Mouse (Mus musculus) brain, embryonic 14.5 days (tissue): ENCODE data around the gene Cers6. TPM values are rescaled to one million over a fixed set of nuclear protein-coding genes. Genes with fewer than 3 reads are reported as not detected.

Experiments used
- DNase-seq: peaks from one replicate; pipeline ENCODE4 v3.0.0-alpha.2; 2011; ENCODE audit warnings: low read depth
- CTCF ChIP-seq: fragments of 200-500 bp; IDR thresholded peaks from 2 replicates; pipeline ENCODE4 v1.5.1; 2012; ENCODE audit warnings: inconsistent platforms, mild to moderate bottlenecking, moderate library complexity, borderline replicate concordance; ENCODE audit not compliant: insufficient read depth, insufficient read length; ENCODE audit errors: extremely low read depth
- POLR2A ChIP-seq: fragments of 200-500 bp; IDR thresholded peaks from 2 replicates; pipeline ENCODE4 v1.6.1; 2012; ENCODE audit warnings: mild to moderate bottlenecking, inconsistent platforms, borderline replicate concordance; ENCODE audit not compliant: poor library complexity, insufficient read depth, insufficient read length, severe bottlenecking; ENCODE audit errors: extremely low read depth
- polyA plus RNA-seq: library from polyadenylated mRNA; depleted of rRNA; stranded (reverse); fragments of >200 nt; gene quantifications from 2 replicates; pipeline ENCODE4 v1.2.3, GENCODE M21; 2012

The Cers6 gene
- polyA plus RNA-seq, 1 experiment: 45.0 TPM

DNA sequence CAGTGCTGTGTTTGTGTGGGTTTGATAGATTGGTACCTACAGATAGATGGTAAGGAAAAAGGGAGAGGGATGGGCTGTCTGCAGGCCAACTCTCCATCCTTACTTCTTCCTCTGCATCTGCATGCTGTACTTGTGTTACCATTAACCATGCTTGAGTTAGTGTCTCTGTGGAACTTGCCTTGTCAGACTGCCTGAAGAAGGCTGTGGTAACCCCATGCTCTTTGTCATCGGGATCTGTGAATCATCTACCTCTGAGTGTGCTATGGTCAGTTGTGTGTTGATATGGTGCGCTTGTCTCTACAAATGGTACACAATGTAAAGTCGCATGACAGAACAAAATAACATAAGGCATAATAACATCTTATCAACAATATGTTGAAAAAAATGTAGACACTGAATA is 94.9 kb downstream of the Cers6 start:
- no peak for DNase-seq
- no peak for TF ChIP-seq CTCF

DNA sequence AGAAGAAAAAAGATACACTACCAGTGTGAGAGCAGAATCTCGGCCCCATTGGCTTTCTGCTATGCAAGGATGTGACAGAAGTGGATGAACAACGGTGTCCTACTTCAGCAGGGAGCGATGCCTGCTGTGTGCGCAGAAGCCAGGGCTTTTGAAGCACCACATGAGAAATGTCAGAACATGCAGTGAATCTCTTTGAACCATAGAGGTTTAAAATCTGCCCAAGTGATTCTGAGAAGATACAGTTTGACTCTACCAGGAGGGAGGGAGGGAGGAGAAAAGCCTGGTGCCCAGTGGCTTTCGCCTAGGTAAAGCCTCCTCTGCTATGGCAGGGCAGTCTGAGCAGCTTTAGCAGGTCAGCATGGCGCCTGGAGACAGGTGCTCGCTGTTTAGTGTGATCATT is 96.6 kb downstream of the Cers6 start:
- DNase-seq: peak; percentile 53
- TF ChIP-seq CTCF (no peak), POLR2A (no peak)

DNA sequence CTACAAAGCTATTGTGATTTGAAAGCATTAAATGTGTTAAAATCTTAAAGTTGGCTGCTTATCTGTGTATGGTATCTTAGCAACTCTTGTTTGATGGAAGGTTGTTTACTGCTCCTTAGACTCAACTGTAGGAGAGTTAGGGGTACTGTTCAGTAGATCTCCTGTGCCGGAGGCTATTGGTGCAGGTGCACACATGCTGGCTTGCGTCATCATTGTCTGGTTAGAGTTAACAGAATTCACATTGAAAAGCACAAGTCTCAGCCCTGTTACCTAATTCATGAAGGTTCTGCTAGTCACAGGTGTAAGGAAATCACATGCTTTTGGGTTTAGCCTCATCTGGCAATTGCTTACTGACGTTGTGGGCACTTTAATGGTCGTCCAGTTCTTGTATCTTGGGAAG is 98.3 kb downstream of the Cers6 start:
- DNase-seq: no peak

DNA sequence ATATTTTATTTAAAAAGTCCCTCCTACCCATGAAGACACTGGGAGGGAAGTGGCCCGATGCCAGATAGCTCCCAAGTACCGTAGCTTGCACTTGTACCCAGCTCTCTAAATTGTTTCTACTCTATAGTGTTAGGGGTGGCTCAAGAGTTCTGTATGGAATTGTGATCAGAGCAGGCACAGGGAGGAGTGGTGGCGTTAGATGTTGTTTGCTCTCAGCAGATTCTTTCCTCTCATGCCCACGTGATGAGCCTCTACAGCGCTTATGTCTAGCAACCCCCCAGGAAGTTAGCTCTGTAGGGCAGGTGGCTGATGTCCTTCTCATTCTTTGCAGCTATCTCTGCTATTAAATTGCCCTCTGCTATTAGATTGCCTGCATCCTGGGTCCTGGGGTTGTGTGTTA is 98.8 kb downstream of the Cers6 start:
- DNase-seq: no peak
- TF ChIP-seq POLR2A (no peak), CTCF (no peak)

More for the DNA sequence above, 98.3 kb downstream of the Cers6 start:
- no peak for TF ChIP-seq POLR2A
- TF ChIP-seq CTCF: no peak

DNA sequence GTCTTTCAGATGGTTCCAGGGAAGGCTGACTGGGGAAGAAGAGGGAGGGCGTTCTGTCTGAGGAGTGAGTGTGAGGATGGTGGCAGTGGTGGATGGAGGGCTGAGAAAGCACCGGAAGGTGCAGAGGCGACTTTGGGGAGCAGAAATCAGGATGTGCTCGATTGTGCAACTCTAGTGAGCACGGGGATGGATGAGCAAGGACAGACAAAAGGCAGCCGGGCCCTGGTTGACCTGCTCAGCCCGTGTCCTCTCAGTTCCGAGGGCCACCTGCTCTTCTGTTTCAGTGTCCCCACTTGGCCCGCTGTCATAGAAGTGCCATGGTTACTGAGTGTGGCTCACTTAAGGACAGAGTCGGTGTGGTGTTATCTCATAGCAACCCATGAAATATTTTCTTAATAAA is 99.4 kb downstream of the Cers6 start:
- DNase-seq: no peak

DNA sequence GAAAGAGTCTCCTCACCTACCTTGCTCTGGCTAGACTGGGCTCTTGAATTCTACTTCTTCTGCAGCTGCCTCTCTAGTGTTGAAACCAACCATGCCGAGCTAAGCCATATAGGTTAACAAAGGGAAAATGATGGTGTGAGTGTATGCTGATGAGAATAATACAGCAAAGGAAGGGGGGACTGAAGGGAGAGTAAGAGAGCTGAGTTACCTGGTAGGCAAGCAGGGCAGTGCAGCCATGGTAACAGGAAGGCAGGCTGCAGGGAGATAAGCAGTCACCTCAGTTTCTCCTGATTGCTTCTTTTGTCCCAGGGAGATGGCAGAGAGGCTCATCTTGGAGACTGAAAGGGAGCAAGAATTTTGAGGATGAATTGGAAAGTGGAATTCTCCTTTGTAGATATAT is 105.1 kb downstream of the Cers6 start:
- peak; percentile 42 for DNase-seq
- TF ChIP-seq POLR2A (no peak), CTCF (no peak)

More for the DNA sequence above, 99.4 kb downstream of the Cers6 start:
- no peak for TF ChIP-seq POLR2A

DNA sequence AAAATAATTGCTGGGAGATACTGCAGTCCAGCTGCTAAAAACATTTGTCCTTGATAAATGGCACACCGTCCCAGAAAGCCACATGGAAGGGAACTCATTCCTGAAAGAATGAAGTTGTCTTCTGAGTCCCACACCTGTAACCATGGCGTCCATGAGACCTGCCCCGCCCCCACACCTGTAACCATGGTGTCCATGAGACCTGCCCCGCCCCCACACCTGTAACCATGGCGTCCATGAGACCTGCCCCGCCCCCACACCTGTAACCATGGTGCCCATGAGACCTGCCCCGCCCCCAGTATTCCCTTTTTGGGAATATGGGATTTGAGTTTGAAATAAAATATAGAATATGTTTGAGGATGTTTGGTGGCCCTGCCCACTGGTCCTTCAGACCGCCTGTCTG is 106.8 kb downstream of the Cers6 start:
- DNase-seq: no peak
- TF ChIP-seq POLR2A: no peak
- no peak for TF ChIP-seq CTCF

DNA sequence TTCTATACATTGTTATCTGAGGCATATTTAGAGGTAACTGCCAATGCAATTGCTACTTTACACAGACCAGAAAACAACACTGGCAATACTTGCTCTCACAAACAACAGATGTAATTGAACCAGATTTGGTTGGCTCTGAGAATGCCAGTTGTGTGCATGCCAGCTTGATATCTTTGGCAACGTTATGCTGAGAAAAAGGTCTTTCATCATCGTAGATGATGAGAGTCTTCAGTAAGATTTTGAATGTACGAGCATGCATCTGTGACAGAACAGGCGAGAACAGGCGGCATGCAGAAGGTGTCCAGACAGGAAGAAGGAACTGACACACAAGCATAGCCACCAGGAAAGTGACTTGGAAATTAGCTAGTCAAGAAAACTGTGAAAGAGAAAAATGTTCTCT is 110.6 kb downstream of the Cers6 start:
- no peak for TF ChIP-seq CTCF
- TF ChIP-seq POLR2A: no peak
- DNase-seq: peak; percentile 67

DNA sequence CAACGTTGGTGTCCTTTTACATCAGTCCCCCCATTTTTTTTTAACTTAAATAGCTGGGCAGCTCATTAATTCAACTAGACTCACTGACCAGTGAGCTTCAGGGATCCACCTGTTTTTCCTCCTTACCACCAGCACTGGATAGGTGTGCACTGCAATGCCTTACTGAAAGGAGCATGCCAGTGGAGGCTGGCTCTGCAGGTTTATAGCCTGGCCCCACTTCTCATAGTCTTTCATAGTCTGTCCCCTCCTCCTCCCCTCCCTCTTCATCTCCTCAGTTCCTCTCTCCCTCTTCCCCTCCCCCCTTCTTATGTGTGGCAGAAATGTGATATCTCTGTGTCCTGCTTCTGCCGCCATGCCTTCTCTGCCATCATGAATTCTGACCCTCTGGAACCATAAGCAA is 112.5 kb downstream of the Cers6 start:
- TF ChIP-seq POLR2A (no peak), CTCF (no peak)
- DNase-seq: no peak

DNA sequence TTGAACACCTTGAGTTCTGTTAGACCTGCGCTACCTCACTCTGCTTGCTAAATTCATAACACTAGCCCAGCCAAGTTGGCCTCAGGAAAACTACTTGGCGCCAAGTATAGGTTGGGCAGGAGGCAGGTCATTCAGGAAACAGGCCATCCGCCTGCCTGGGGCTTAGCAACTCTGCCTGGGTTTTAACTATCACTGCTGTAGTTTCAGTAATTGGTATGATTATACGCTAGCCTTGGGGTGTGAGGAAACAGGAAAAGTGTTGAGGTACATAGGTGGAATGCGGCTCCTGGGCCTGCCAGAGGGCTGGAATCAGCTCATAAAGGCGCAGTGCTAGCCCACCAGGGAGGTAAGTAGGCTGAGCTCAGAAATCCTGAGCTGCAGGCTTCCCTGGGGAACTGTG is 114.0 kb downstream of the Cers6 start:
- TF ChIP-seq POLR2A (no peak), CTCF (no peak)
- DNase-seq: no peak

DNA sequence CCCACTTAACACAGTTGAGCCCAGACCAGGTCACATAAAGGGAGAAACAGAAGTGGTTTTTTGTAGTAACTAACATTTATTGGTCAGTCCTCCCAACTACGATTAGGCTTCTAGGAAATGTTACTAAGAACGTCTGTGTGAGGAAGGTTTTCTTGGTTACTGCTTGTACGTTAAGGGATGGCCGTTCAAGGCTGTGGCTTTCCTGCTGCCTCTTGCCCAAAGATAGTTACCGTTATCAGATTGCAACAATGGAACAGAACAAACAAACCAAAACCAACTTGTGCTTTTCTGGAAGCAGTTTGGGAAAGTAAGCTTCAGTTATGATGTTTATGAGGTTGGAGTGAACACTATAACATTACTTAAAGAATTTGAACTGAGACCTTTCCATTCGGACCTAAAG is 114.5 kb downstream of the Cers6 start:
- no peak for DNase-seq
- TF ChIP-seq POLR2A (no peak), CTCF (no peak)

DNA sequence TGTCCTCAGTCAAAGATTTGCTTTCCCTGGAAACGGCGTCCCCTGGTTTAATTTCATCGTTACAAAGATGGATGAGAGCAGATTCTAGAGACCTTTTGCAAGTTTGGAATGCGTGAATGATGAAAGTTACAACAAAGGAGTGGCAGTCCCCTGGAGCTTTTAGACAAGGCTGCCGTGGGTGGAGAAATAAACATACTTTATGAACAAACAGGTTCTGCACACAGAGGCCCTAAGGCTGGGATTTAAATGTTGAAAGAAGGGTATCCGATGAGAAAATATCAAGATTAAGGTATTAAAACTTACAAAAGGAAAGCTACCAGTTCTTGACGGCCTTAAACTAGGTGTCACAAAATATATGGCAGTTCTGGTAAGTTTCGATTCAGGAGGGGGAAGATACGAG is 117.0 kb downstream of the Cers6 start:
- no peak for DNase-seq
- no peak for TF ChIP-seq CTCF
- TF ChIP-seq POLR2A: no peak
